Mouse (Mus musculus) MEL (cell line): Measurements from ENCODE around the gene Pik3ip1. TPM values are rescaled to one million over a fixed set of nuclear protein-coding genes. Genes with fewer than 3 reads are reported as not detected.

ENCODE experiments used
- DNase-seq: peaks from one replicate; pipeline ENCODE4 v3.0.0; 2011; ENCODE audit warnings: low read depth, low spot score
- H3K27ac ChIP-seq: 2 replicates; pipeline ENCODE4 v1.5.1; 2012; ENCODE audit warnings: low read depth, mild to moderate bottlenecking, control low read depth, low read length, moderate library complexity; ENCODE audit not compliant: control insufficient read depth
- H3K27me3 ChIP-seq, 2 experiments: fragments of 150-350 bp in 1 of 2; sonication (generic) in 1 of 2; 2 replicates each; pipeline ENCODE4 v1.6.1; 2012; ENCODE audit warnings: low read length in 2 of 2, mild to moderate bottlenecking in 2 of 2, improper control_type of control experiment in 1 of 2, moderate library complexity in 1 of 2; ENCODE audit not compliant: insufficient read depth in 2 of 2, control insufficient read depth in 1 of 2
- H3K36me3 ChIP-seq, 2 experiments: 2 replicates each; pipeline ENCODE4 v1.6.1; 2012 to 2014; ENCODE audit warnings: low read length in 2 of 2, improper control_type of control experiment in 1 of 2, inconsistent platforms in 1 of 2, mild to moderate bottlenecking in 1 of 2; ENCODE audit not compliant: insufficient read depth in 2 of 2, control insufficient read depth in 1 of 2
- H3K4me1 ChIP-seq, 2 experiments: fragments of 150-350 bp in 1 of 2; sonication (generic) in 1 of 2; 2 replicates each; pipeline ENCODE4 v1.6.1; 2012; ENCODE audit warnings: low read length in 2 of 2, improper control_type of control experiment in 1 of 2, mild to moderate bottlenecking in 1 of 2; ENCODE audit not compliant: insufficient read depth in 2 of 2, control insufficient read depth in 1 of 2
- H3K4me3 ChIP-seq, 2 experiments: fragments of 150-350 bp in 1 of 2; sonication (generic) in 1 of 2; 2 replicates each; pipeline ENCODE4 v1.5.1; 2012; ENCODE audit warnings: low read depth in 2 of 2, low read length in 2 of 2, mild to moderate bottlenecking in 2 of 2, moderate library complexity in 2 of 2, control low read depth in 1 of 2, improper control_type of control experiment in 1 of 2; ENCODE audit not compliant: control insufficient read depth in 1 of 2, insufficient read depth in 1 of 2
- H3K79me2 ChIP-seq: 2 replicates; pipeline ENCODE4 v1.6.1; 2012; ENCODE audit warnings: mild to moderate bottlenecking, low read length, moderate library complexity; ENCODE audit not compliant: control insufficient read depth, poor library complexity, insufficient read depth
- H3K9ac ChIP-seq: 2 replicates; pipeline ENCODE4 v1.6.1; 2012; ENCODE audit warnings: low read depth, mild to moderate bottlenecking, control low read depth, low read length, moderate library complexity; ENCODE audit not compliant: control insufficient read depth, poor library complexity, severe bottlenecking
- H3K9me3 ChIP-seq: fragments of 150-350 bp; sonication (generic); replicated peaks from 2 replicates; pipeline ENCODE4 v1.6.1; 2012; ENCODE audit warnings: mild to moderate bottlenecking, low read length, improper control_type of control experiment, moderate library complexity; ENCODE audit not compliant: insufficient read depth
- CHD1 ChIP-seq: IDR thresholded peaks from 2 replicates; pipeline ENCODE4 v1.6.1; 2012; ENCODE audit warnings: low read depth, mild to moderate bottlenecking, inconsistent platforms, low read length, improper control_type of control experiment
- CTCF ChIP-seq, 3 experiments: IDR thresholded peaks in 2 of 3; conservative IDR thresholded peaks in 1 of 3; 2 replicates each; pipeline ENCODE4 v1.5.1; 2011 to 2012; ENCODE audit warnings: low read length in 3 of 3, low read depth in 2 of 3, mild to moderate bottlenecking in 2 of 3, improper control_type of control experiment in 1 of 3, inconsistent platforms in 1 of 3, mixed read lengths in 1 of 3, moderate library complexity in 1 of 3; ENCODE audit not compliant: control insufficient read depth in 1 of 3, insufficient read depth in 1 of 3, poor library complexity in 1 of 3, severe bottlenecking in 1 of 3
- E2F4 ChIP-seq: IDR thresholded peaks from 2 replicates; pipeline ENCODE4 v1.6.1; 2011; ENCODE audit warnings: low read depth, low read length, improper control_type of control experiment, borderline replicate concordance
- EP300 ChIP-seq, 2 experiments: IDR thresholded peaks; 2 replicates each; pipeline ENCODE4 v1.6.1; 2011; ENCODE audit warnings: improper control_type of control experiment in 2 of 2, low read length in 2 of 2, low read depth in 1 of 2, mild to moderate bottlenecking in 1 of 2
- GABPA ChIP-seq: IDR thresholded peaks from 2 replicates; pipeline ENCODE4 v1.6.1; 2012; ENCODE audit warnings: low read depth, mild to moderate bottlenecking, inconsistent platforms, low read length, improper control_type of control experiment, moderate library complexity
- GATA1 ChIP-seq: IDR thresholded peaks from 2 replicates; pipeline ENCODE4 v1.6.1; 2011; ENCODE audit warnings: low read depth, low read length, improper control_type of control experiment
- JUND ChIP-seq: IDR thresholded peaks from 2 replicates; pipeline ENCODE4 v1.6.1; 2011; ENCODE audit warnings: low read depth, mild to moderate bottlenecking, improper control_type of control experiment, low read length
- KAT2A ChIP-seq: conservative IDR thresholded peaks from 2 replicates; pipeline ENCODE4 v1.6.1; 2012; ENCODE audit warnings: low read depth, low read length, improper control_type of control experiment, inconsistent platforms
- MAFK ChIP-seq: IDR thresholded peaks from 2 replicates; pipeline ENCODE4 v1.6.1; 2011; ENCODE audit warnings: low read depth, mild to moderate bottlenecking, low read length, improper control_type of control experiment, borderline replicate concordance
- MAX ChIP-seq: IDR thresholded peaks from 2 replicates; pipeline ENCODE4 v1.6.1; 2011; ENCODE audit warnings: low read length, improper control_type of control experiment
- MXI1 ChIP-seq: IDR thresholded peaks from 2 replicates; pipeline ENCODE4 v1.6.1; 2011; ENCODE audit warnings: mild to moderate bottlenecking, low read depth, low read length, improper control_type of control experiment
- MYB ChIP-seq: IDR thresholded peaks from 2 replicates; pipeline ENCODE4 v1.6.1; 2011; ENCODE audit warnings: mild to moderate bottlenecking, low read depth, low read length, improper control_type of control experiment
- POLR2AphosphoS2 ChIP-seq: IDR thresholded peaks from 2 replicates; pipeline ENCODE4 v1.6.1; 2011; ENCODE audit warnings: low read length, improper control_type of control experiment
- POLR2AphosphoS5 ChIP-seq: IDR thresholded peaks from 2 replicates; pipeline ENCODE4 v1.6.1; 2012; ENCODE audit warnings: low read depth, borderline replicate concordance, mild to moderate bottlenecking, inconsistent platforms, low read length, moderate library complexity, mixed read lengths
- SIN3A ChIP-seq: IDR thresholded peaks from 2 replicates; pipeline ENCODE4 v1.6.1; 2012; ENCODE audit warnings: low read length, improper control_type of control experiment, inconsistent platforms
- SMC3 ChIP-seq: IDR thresholded peaks from 2 replicates; pipeline ENCODE4 v1.6.1; 2011; ENCODE audit warnings: low read depth, low read length, improper control_type of control experiment
- TAL1 ChIP-seq: IDR thresholded peaks from 2 replicates; pipeline ENCODE4 v1.6.1; 2012; ENCODE audit warnings: mild to moderate bottlenecking, inconsistent platforms, low read length, moderate library complexity, mixed read lengths
- TBP ChIP-seq: IDR thresholded peaks from 2 replicates; pipeline ENCODE4 v1.8.0; 2011; ENCODE audit warnings: low read depth, low read length, improper control_type of control experiment
- TCF12 ChIP-seq: IDR thresholded peaks from 2 replicates; pipeline ENCODE4 v1.6.1; 2014; ENCODE audit warnings: low read depth, mild to moderate bottlenecking, inconsistent platforms, low read length, improper control_type of control experiment, moderate library complexity
- USF2 ChIP-seq, 2 experiments: IDR thresholded peaks; 2 replicates each; pipeline ENCODE4 v1.6.1; 2011 to 2012; ENCODE audit warnings: improper control_type of control experiment in 2 of 2, low read length in 2 of 2, borderline replicate concordance in 1 of 2, inconsistent platforms in 1 of 2, low read depth in 1 of 2, mild to moderate bottlenecking in 1 of 2; ENCODE audit not compliant: insufficient read depth in 1 of 2
- ZC3H11A ChIP-seq: IDR thresholded peaks from 2 replicates; pipeline ENCODE4 v1.6.1; 2012; ENCODE audit warnings: low read depth, mild to moderate bottlenecking, inconsistent platforms, low read length, improper control_type of control experiment
- ZMIZ1 ChIP-seq: IDR thresholded peaks from 2 replicates; pipeline ENCODE4 v1.6.1; 2012; ENCODE audit warnings: low read depth, mild to moderate bottlenecking, inconsistent platforms, low read length, improper control_type of control experiment, moderate library complexity
- polyA plus RNA-seq, 2 experiments: library from polyadenylated mRNA; stranded (reverse) in 1 of 2; unstranded in 1 of 2; fragments of >175 nt in 1 of 2; fragments of >200 nt in 1 of 2; gene quantifications; 2 replicates each; pipeline versions ENCODE4 v1.2.1 to v1.2.4; 2012; ENCODE audit warnings: low replicate concordance in 2 of 2, low read depth in 1 of 2; ENCODE audit not compliant: insufficient read length in 2 of 2, insufficient read depth in 1 of 2, missing spikeins in 1 of 2
- total RNA-seq: library from RNA; depleted of rRNA; stranded (reverse); fragments of 300-350 nt; gene quantifications from 2 replicates; pipeline ENCODE4 v1.2.3, GENCODE M21; 2012

Pik3ip1 gene
- total and polyA plus RNA-seq, 3 experiments = 1.7 to 2.7 TPM; not detected in 1

DNA sequence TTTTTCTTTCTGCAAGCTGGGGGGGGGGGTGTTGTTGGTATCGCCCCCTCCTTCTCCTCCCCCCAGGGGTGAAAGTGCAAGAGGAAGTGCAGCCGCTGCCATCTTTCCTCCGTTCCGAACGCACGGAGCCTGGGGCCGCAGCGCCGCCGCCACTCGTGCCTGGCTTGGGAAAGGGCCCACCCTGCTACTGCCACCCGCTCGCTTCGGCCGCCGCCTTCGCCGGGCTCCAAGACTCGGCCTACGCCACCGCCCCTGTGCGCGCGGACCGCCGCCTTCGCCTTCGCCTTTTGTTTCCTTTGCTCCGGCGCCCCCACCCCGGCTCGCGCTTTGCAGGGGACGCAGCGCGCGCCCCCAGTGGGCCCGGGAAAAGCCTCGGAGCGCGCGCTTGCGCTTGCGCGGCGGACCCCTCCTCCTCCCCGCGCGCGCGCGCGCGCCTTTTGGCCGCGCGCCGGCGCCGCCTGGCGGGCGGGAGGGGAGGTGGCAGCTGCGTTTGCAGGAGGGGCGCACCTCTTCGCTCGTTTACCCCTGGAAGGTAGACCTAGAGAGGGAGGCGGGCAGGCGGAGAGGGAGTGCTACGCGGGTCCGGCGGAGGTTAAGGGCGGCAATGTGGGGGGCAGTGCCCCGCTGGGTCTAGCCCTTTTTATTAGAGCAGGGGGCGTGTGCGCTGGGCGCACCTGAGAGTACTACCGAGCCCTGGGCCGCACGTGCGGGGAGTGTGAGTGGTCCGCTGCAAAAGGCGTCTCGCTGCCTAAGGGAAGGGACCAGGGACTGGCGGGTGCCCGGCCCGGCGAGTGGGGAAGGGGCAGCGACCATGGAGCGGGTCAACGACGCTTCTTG is 40.2 kb upstream of the Pik3ip1 start (continued):
- TF ChIP-seq GABPA = no peak
- TF ChIP-seq GATA1 = no peak
- peak in 1 of 2 experiments; percentile 39; a peak in 1 of 4 replicates for TF ChIP-seq EP300 (IDR thresholded peaks at IDR 0.05; ENCODE audit: low read depth in 1 of 2, low read length in 2 of 2)
- TF ChIP-seq E2F4 = peak; percentile 85; the same call in 1 of the 2 replicates

DNA sequence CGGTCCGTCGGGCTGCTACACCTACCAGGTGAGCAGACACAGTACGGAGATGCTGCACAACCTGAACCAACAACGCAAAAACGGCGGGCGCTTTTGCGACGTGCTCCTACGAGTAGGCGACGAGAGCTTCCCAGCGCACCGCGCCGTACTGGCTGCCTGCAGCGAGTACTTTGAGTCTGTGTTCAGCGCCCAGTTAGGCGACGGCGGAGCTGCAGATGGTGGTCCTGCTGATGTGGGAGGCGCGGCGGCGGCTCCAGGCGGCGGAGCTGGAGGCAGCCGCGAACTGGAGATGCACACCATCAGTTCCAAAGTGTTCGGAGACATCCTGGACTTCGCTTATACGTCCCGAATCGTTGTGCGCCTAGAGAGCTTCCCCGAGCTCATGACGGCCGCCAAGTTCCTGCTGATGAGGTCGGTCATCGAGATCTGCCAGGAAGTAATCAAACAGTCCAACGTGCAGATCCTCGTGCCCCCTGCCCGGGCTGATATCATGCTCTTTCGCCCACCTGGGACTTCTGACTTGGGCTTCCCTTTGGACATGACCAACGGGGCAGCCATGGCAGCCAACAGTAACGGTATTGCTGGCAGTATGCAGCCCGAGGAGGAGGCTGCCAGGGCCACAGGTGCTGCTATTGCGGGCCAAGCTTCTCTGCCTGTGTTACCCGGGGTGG is 39.4 kb upstream of the Pik3ip1 start:
- peak overlapping the region; percentile 77 to 90 for H3K4me3 ChIP-seq
- peaks cover 4 to 27% of the 10 kb centered on the region in 2 experiments for H3K36me3 ChIP-seq
- H3K27me3 ChIP-seq = no peaks in the 10 kb centered on the region
- peak overlapping the region; percentile 98 for H3K9ac ChIP-seq
- TF ChIP-seq GATA1 = no peak
- no peak for TF ChIP-seq TCF12
- TF ChIP-seq CHD1 = peak; percentile 62; the same call in 1 of the 2 replicates
- TF ChIP-seq ZC3H11A = 0 out of 2 replicates have a peak, but pooled peaks have one; percentile 3
- TF ChIP-seq MAFK = no peak
- peak; percentile 9; the same call in 1 of the 2 replicates for TF ChIP-seq MXI1
- TF ChIP-seq CTCF (IDR thresholded peaks at IDR 0.05 in 2 of 3, conservative IDR thresholded peaks at IDR 0.05 in 1 of 3; ENCODE audit: control insufficient read depth in 1 of 3, insufficient read depth in 1 of 3, low read depth in 2 of 3, low read length in 3 of 3, poor library complexity in 1 of 3, severe bottlenecking in 1 of 3) = no peak
- TF ChIP-seq SMC3 = no peak
- no peak for TF ChIP-seq MYB
- no peak for TF ChIP-seq KAT2A
- TF ChIP-seq USF2 (IDR thresholded peaks at IDR 0.05; ENCODE audit: borderline replicate concordance in 1 of 2, insufficient read depth in 1 of 2, low read depth in 1 of 2, low read length in 2 of 2) = no peak
- TF ChIP-seq TBP = no peak
- no peak for TF ChIP-seq TAL1
- TF ChIP-seq MAX = peak; percentile 6; the same call in 1 of the 2 replicates
- 0 out of 2 replicates have a peak, but pooled peaks have one; percentile 56 for TF ChIP-seq ZMIZ1
- TF ChIP-seq POLR2AphosphoS5 = no peak
- no peak for TF ChIP-seq JUND
- no peak for TF ChIP-seq GABPA
- no peak; the same call in 1 of the 2 replicates for TF ChIP-seq SIN3A
- no peak for TF ChIP-seq POLR2AphosphoS2
- TF ChIP-seq, all 39 proteins: peak for 5
- H3K79me2 ChIP-seq = peaks cover 60% of the 10 kb centered on the region
- H3K27ac ChIP-seq = peak overlapping the region; percentile 64
- peak; percentile 81 for DNase-seq
- H3K9me3 ChIP-seq = no peaks in the 10 kb centered on the region
- H3K4me1 ChIP-seq = peaks cover 3 to 39% of the 10 kb centered on the region in 2 experiments
